Mouse (Mus musculus) ES-Bruce4 (cell line): Measurements from ENCODE around the gene 1700003F12Rik.

Experiments used
- CTCF ChIP-seq: IDR thresholded peaks from one replicate; pipeline ENCODE4 v1.8.1; 2011; ENCODE audit warnings: low read depth, low read length
- POLR2A ChIP-seq: IDR thresholded peaks from one replicate; pipeline ENCODE4 v1.8.1; 2011; ENCODE audit warnings: low read length; ENCODE audit not compliant: insufficient read depth

DNA sequence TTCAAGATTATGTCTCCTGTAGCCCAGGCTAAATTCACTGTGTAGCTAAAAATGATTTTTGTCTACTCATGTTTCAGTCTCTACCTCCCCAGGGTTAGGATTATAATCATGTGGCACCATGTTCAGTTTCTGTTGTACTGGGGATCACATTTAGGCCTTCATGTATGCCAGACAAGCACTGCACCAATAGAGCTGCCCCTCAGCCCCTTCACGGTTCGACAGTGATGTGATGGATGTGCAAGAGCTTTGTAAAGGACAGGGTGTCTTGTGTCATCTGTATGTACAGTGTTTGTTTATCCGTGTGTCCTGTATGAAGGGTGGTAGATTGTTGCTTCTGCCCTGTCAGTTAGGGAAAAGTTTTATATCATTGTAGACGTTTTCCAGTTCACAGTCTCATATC lies 38.4 kb upstream of the 1700003F12Rik start:
- TF ChIP-seq POLR2A (no peak), CTCF (no peak)
